Mouse (Mus musculus) T-cell, adult 66 days (primary cell): ENCODE measurements around the gene Tex12. TPM values are rescaled to one million over a fixed set of nuclear protein-coding genes. Genes with fewer than 3 reads are reported as not detected.

Experiments used
- total RNA-seq, 2 experiments: library from RNA; stranded (reverse); gene quantifications; 3 replicates in 1 of 2; 4 replicates in 1 of 2; pipeline ENCODE4 v1.2.4; 2023

The Tex12 gene
- total RNA-seq, result not detected

DNA sequence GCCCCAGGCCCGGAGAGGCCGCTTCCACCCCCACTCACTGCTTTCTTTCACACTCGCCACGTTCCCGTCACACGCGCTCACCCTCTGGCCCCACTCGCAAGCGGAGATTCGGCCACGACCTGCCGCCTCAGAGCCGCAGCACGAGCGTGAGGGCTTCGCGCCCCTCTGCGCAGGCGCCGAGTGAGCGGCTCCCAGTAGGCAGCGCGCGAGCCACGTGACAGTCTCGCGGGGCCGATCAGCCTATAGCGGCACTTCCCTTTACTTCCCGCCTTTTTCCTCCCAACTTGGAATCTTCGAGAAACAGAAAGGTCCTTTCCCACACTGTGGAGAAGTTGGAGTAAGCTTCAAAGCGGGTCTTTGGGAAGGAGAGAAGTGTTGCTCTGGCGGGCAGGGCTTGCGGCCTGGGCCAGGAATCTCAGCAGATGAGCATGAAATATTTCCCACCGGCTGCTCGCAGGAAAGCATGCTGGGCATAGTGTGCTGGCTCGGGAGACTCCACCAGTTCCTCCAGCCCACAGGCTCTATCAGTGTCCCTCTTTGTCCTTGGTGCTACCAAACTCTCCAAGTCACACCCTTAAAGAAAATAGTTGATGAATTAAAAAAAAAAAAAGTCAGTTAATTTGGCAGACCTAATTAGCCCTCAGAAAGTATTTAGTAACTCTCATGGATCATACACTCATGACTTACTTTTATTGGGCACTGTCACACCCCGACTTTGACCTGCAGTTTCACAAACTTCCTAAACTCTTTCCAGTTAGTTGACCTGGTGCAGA lies at the start of gene Tex12:
TSS of gene Tex12 (minus strand) at position 181 of the 773 bp plus-strand sequence.

GRCm38 (mm10) chr9:50603189-50603997 lies 42.3 kb upstream of the Tex12 start, which contains the start of the genes Sdhd and Timm8b:
TSS of gene Sdhd (minus strand) at chr9:50603812.
TSS of gene Timm8b (plus strand) at chr9:50603910.

DNA sequence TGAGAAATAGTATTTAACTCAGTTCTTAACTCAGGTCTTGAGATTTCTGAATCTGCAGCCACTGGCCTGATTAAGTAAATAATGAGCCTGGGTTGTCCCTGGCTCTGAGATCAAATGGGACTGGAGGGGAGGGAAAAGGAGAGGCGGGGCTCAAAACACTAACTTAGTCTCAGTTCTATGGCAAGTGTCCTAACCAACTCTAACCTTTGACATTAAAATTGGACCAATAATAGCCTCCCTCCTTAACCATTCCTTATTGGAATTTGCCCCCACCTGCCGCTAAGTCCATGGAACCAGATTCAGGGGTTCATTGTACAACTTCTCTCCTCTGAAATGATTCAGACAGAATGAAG lies 6.1 kb downstream of the Tex12 start, which contains the start of gene Bco2:
TSS of gene Bco2 (minus strand) at position 88 of the 353 bp plus-strand sequence.

GRCm38 (mm10) chr9:50554241-50555093 lies 6.7 kb downstream of the Tex12 start, which contains the start of gene Il18:
TSS of gene Il18 (plus strand) at chr9:50554827.

DNA sequence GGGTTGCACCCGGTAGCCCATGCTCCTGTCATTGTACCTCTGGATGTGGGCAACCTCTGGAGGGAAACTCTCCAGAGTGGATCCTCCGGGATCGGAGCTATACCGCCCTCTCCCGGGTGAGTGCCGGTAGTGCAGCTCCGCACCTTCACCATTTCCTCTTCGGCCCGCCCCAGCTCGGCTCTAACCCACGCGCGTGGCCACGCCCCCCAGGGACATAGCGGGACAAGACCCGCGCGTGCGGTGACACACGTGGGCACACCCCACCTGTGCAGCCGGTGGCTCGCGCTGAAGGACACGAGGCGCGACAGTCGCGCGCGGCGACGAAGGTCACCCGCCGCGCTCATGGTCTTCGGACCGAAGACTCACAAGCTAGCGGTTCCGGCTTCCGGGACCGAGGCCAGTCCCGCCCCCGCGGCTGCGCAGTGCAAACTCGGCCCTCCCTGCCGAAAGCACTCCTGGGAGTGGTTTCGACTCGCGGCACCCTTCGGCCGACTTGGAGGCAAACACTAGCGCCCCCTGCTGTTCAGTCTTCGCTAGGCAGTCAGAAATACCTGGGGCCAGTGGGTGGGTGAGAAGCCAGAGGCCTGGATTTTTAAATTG lies 32.7 kb downstream of the Tex12 start, which contains the start of gene Pts:
TSS of gene Pts (minus strand) at position 432 of the 600 bp plus-strand sequence.

Other genes with a start within 250 kb of the Tex12 start
- 1,000 to 10,000 TPM; 1,956 to 2,009 TPM for gene Rpl10-ps3, start 216.4 kb downstream of the Tex12 start, total RNA-seq
- not detected for gene Plet1, start 66.8 kb downstream of the Tex12 start, total RNA-seq
- gene Pts, start 32.6 kb downstream of the Tex12 start, total RNA-seq, result 10 to 100 TPM; 44.3 to 47.3 TPM
- 1 to 10 TPM; 1.8 to 2.5 TPM for gene Il18, start 6.5 kb downstream of the Tex12 start, total RNA-seq
- gene Bco2, start 6.1 kb downstream of the Tex12 start, total RNA-seq, result not detected
- gene Sdhd, start 42.5 kb upstream of the Tex12 start, total RNA-seq, result 10 to 100 TPM; 58.0 to 63.2 TPM
- 10 to 100 TPM; 37.2 to 49.8 TPM for gene Timm8b, start 42.6 kb upstream of the Tex12 start, total RNA-seq
- 1 to 10 TPM in 1 of 2 experiments, not detected in 1; 1.2 TPM for gene Pih1d2, start 56.0 kb upstream of the Tex12 start, total RNA-seq
- gene Nkapd1, start 56.1 kb upstream of the Tex12 start, total RNA-seq, result 10 to 100 TPM; 35.8 to 41.2 TPM
- gene Dlat, start 98.5 kb upstream of the Tex12 start, total RNA-seq, result 10 to 100 TPM; 25.8 to 43.8 TPM
- not detected for gene Dixdc1, start 178.2 kb upstream of the Tex12 start, total RNA-seq
- gene 2310030G06Rik, start 185.2 kb upstream of the Tex12 start, total RNA-seq, result not detected
- gene Cryab, start 190.0 kb upstream of the Tex12 start, total RNA-seq, result 1 to 10 TPM in 1 of 2 experiments, not detected in 1; 1.1 TPM
- not detected for gene Hspb2, start 191.0 kb upstream of the Tex12 start, total RNA-seq
- gene Fdxacb1, start 206.9 kb upstream of the Tex12 start, total RNA-seq, result 10 to 100 TPM in 1 of 2 experiments, 1 to 10 TPM in 1; 6.1 to 11.2 TPM
- gene Alg9, start 213.7 kb upstream of the Tex12 start, total RNA-seq, result 10 to 100 TPM; 17.8 to 21.1 TPM
- gene 1110032A03Rik, start 214.2 kb upstream of the Tex12 start, total RNA-seq, result 10 to 100 TPM; 11.5 to 11.6 TPM